Mouse (Mus musculus) megakaryocyte, adult 5-6 weeks (primary cell): ENCODE data around the gene Pld5. TPM values are rescaled to one million over a fixed set of nuclear protein-coding genes. Genes with fewer than 3 reads are reported as not detected.

Experiments
- ATAC-seq: 2 replicates; pipeline ENCODE4 v1.8.0; 2016; ENCODE audit warnings: mild to moderate bottlenecking, inconsistent platforms; ENCODE audit not compliant: poor library complexity, severe bottlenecking
- total RNA-seq, 2 experiments: library from RNA; stranded (forward) in 1 of 2; stranded (reverse) in 1 of 2; fragments of 153-499, 151-499 nt in 1 of 2; fragments of 221-1000, 200-1000 nt in 1 of 2; gene quantifications; 2 replicates each; pipeline versions ENCODE4 v1.2.3 to v1.2.4; 2015 to 2017

The Pld5 gene
- total RNA-seq, 2 experiments from 2014 or later, result not detected

- ATAC-seq, result no peak
Observed at GRCm38 (mm10) chr1:175967004-175967745, 307.9 kb downstream of the Pld5 start.

- no peak for ATAC-seq
Observed at GRCm38 (mm10) chr1:175961786-175962185, 313.3 kb downstream of the Pld5 start.

GRCm38 (mm10) chr1:175950851-175951250 lies 324.3 kb downstream of the Pld5 start:
- ATAC-seq, result no peak

GRCm38 (mm10) chr1:175950421-175950820 lies 324.7 kb downstream of the Pld5 start:
- ATAC-seq, result no peak

- ATAC-seq, result no peak
Observed at GRCm38 (mm10) chr1:175946718-175947315, 328.3 kb downstream of the Pld5 start.

GRCm38 (mm10) chr1:175943168-175943567 lies 331.9 kb downstream of the Pld5 start:
- no peak for ATAC-seq

- no peak for ATAC-seq
Observed at GRCm38 (mm10) chr1:175938731-175939130, 336.4 kb downstream of the Pld5 start.

GRCm38 (mm10) chr1:175936282-175936737 lies 338.8 kb downstream of the Pld5 start:
- peak; percentile 85 for ATAC-seq

GRCm38 (mm10) chr1:175931391-175931790 lies 343.7 kb downstream of the Pld5 start:
- ATAC-seq, result no peak

- peak; percentile 80 for ATAC-seq
Observed at GRCm38 (mm10) chr1:175923848-175924787, 351.0 kb downstream of the Pld5 start.

- ATAC-seq, result no peak
Observed at GRCm38 (mm10) chr1:175921091-175921490, 354.0 kb downstream of the Pld5 start.

- ATAC-seq, result no peak
Observed at GRCm38 (mm10) chr1:175920029-175920428, 355.1 kb downstream of the Pld5 start, which contains the start of gene Gm38100. Gm38100 (plus strand) TSS chr1:175920329.

GRCm38 (mm10) chr1:175913728-175914303 lies 361.3 kb downstream of the Pld5 start:
- no peak for ATAC-seq
